Mouse (Mus musculus): Measurements from ENCODE around the gene Apol6.

Apol6 gene

DNA sequence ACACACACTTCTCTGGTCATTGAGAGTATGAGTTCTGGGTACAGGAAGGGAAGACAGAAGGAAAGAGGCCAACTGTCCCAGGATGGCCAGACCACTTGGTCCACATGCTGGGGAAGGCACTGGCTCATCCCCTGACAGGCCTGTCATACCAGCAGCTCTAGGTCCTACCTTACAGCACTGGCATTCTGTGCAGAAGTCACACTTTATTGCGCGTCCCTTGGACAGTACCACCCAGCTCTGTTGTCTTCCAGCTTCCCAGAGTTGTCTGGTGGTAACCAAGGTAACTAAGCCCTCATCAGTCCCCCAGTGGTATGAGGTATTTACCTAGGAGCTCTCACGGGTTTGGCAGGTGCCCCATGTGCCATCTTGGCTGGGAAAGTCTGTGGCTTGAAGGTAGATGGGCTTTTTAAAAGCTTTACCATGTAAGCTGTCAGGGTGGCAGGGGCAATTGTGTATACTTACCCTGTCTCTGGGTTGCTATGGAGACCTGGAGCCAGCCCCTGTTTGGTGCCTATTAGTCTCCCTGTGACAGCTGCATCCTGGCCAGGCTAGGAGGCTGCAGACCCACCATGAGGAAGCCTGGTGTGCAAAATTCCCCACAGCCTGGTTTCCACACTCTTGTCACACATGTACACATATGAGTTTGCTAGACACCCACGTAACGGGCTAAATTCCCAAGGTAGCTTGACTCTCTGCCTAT is 18.5 kb upstream of the Apol6 start:
- no peak for TF ChIP-seq POU5F1 (IDR thresholded peaks at IDR 0.05; ENCODE audit: borderline replicate concordance, low read length)
- TF ChIP-seq NANOG (IDR thresholded peaks at IDR 0.05; ENCODE audit: borderline replicate concordance, low read length), result no peak
- no peak for TF ChIP-seq CTCF (conservative IDR thresholded peaks at IDR 0.05; ENCODE audit: low read length)
- H3K27me3 ChIP-seq (ENCODE audit: insufficient read depth, low read length), result no peaks in the 10 kb centered on the region
- H3K4me3 ChIP-seq (replicated peaks; ENCODE audit: low read length), result no peak overlapping the region
- no peaks in the 10 kb centered on the region for H3K9me3 ChIP-seq (ENCODE audit: low read length)
- no peaks in the 10 kb centered on the region for H3K36me3 ChIP-seq (ENCODE audit: insufficient read depth, low read length)
- H3K4me1 ChIP-seq (replicated peaks; ENCODE audit: low read depth, low read length), result peaks cover 12% of the 10 kb centered on the region; the same call in 1 of the 2 replicates

DNA sequence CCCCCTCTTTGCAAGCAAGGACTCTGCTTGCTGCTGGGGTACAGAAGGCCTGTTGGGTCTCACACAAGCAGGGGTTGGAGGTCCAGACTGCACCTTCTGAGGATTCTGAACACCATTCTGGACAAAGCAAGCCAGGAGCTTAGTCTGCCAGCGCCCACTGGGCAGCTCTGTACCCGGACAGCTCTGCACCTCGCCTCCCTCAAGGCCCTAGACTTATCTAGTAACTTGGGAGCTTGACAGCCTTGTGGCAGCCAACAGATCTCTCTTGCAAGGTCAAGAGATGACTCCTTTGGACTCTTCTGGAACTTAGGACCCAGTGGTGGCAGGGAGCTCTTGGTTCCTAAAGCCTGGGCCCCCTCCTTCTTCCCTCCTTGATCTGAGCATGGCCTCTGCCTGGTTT is 17.4 kb upstream of the Apol6 start:
- Histone ChIP-seq H3K9me3 (ENCODE audit: low read length) (no peaks in the 10 kb centered on the region), H3K4me1 (replicated peaks; ENCODE audit: low read depth, low read length) (0 out of 2 replicates have a peak, but pooled peaks cover 5% of the 10 kb centered on the region), H3K27me3 (ENCODE audit: insufficient read depth, low read length) (no peaks in the 10 kb centered on the region), H3K36me3 (ENCODE audit: insufficient read depth, low read length) (no peaks in the 10 kb centered on the region), H3K4me3 (replicated peaks; ENCODE audit: low read length) (no peak overlapping the region)
- no peak for TF ChIP-seq NANOG (IDR thresholded peaks at IDR 0.05; ENCODE audit: borderline replicate concordance, low read length)

DNA sequence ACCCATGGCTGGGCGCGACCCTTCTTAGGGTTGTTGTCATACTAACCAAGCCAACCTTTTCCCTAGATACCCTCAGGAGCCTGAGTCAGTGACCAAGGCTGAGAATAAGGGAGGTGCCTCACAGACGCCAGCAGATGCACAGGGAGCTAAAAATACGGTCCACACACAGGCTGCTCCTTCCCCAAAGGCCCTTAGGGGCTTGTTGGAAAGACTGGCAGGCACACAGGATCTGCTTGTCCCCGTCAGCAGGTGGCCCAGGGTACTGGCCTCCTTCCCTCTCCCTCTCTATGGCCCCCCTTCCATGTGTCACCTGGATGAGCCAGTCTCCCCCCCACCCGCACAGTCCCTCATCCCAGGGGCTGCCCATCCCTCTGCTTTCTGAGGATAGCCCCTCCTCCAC is 16.9 kb upstream of the Apol6 start:
- no peaks in the 10 kb centered on the region for H3K36me3 ChIP-seq (ENCODE audit: insufficient read depth, low read length)
- no peaks in the 10 kb centered on the region for H3K27me3 ChIP-seq (ENCODE audit: insufficient read depth, low read length)
- no peak for TF ChIP-seq NANOG (IDR thresholded peaks at IDR 0.05; ENCODE audit: borderline replicate concordance, low read length)
- TF ChIP-seq CTCF (conservative IDR thresholded peaks at IDR 0.05; ENCODE audit: low read length), result no peak
- no peak for TF ChIP-seq POU5F1 (IDR thresholded peaks at IDR 0.05; ENCODE audit: borderline replicate concordance, low read length)
- H3K9me3 ChIP-seq (ENCODE audit: low read length), result no peaks in the 10 kb centered on the region
- no peak overlapping the region for H3K4me3 ChIP-seq (replicated peaks; ENCODE audit: low read length)
- H3K4me1 ChIP-seq (replicated peaks; ENCODE audit: low read depth, low read length), result 0 out of 2 replicates have a peak, but pooled peaks cover 5% of the 10 kb centered on the region

DNA sequence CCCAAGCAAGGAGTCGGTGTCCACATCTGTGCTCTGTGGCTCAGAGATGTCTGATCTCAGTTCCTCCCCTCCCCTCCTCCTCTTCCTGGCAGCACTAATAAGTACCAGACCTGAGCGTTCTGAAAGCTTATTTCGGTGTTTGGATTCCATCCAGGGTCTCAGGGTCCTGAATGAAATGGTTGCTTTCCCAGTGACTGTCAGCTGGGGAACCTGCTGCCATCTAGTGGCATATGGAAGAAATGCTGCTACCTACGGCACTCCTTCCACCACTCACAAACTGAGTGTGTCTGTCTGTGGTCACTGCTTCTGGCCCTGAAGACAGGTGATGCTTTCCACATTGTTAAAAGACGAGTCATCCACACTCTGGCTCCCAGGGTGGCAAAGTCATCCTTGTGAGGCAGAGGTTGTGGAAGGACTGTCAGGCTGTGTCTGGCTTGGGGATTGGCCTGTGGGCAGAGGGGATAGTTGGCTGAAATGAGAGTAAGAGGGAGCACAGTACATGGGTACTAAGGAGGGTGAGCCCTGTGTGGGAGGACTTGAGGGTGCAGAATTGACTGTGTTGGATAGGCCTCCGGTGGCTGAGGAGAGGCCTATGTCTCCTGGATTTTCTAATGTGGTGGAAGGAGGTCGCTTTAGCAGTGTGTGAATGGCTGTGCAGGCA is 15.1 kb upstream of the Apol6 start:
- Histone ChIP-seq H3K27me3 (ENCODE audit: insufficient read depth, low read length) (no peaks in the 10 kb centered on the region), H3K9me3 (ENCODE audit: low read length) (no peaks in the 10 kb centered on the region), H3K4me3 (replicated peaks; ENCODE audit: low read length) (no peak overlapping the region), H3K4me1 (replicated peaks; ENCODE audit: low read depth, low read length) (peaks cover 12% of the 10 kb centered on the region), H3K36me3 (ENCODE audit: insufficient read depth, low read length) (no peaks in the 10 kb centered on the region)
- TF ChIP-seq POU5F1 (IDR thresholded peaks at IDR 0.05; ENCODE audit: borderline replicate concordance, low read length), result no peak
- peak; percentile 96 for TF ChIP-seq CTCF (conservative IDR thresholded peaks at IDR 0.05; ENCODE audit: low read length)

DNA sequence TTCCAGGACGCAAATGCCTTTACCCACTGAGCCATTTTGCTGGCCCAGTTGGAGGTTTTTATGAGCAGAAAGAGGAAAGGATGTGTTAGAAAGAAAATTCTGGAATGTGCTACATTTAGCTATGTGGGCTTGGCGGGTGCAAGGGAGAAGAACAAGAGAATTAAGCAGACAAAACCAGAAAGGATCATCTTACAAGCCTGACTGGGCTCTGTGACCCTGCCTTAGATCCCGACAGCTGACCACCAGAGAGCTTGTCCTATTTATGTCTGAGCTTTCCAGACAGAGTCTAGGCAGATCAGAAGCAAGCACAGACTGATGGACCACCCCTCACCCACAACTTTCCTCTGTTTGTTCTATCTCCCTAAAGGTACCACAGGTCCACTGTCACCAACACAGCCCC is 13.3 kb upstream of the Apol6 start:
- no peaks in the 10 kb centered on the region for H3K36me3 ChIP-seq (ENCODE audit: insufficient read depth, low read length)
- no peak overlapping the region for H3K4me3 ChIP-seq (replicated peaks; ENCODE audit: low read length)
- no peaks in the 10 kb centered on the region for H3K27me3 ChIP-seq (ENCODE audit: insufficient read depth, low read length)
- H3K9me3 ChIP-seq (ENCODE audit: low read length), result no peaks in the 10 kb centered on the region
- TF ChIP-seq POU5F1 (IDR thresholded peaks at IDR 0.05; ENCODE audit: borderline replicate concordance, low read length), result no peak
- no peak for TF ChIP-seq CTCF (conservative IDR thresholded peaks at IDR 0.05; ENCODE audit: low read length)
- no peak for TF ChIP-seq NANOG (IDR thresholded peaks at IDR 0.05; ENCODE audit: borderline replicate concordance, low read length)
- H3K4me1 ChIP-seq (replicated peaks; ENCODE audit: low read depth, low read length), result peaks cover 30% of the 10 kb centered on the region

DNA sequence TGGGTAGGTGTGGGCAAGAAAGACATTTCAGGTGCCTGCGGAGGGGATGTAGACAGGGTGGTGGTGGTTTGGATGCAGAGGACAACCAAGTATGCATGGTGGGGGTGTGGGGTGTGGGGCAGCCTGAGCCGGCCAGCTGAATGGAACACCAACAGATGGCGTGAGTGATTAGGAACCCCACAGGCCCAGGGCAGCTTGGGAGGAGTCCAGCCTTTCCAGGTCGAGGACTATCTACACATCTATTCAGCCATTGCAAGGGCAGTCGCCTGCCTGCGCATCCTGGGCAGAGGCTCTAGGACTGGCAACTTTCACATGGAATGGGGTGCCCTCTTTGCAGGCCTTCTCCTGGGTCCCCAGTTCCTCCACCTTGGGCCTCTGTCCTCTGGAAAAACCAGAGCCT is 10.0 kb upstream of the Apol6 start:
- Histone ChIP-seq H3K27me3 (ENCODE audit: insufficient read depth, low read length) (no peaks in the 10 kb centered on the region), H3K4me1 (replicated peaks; ENCODE audit: low read depth, low read length) (peaks cover 54% of the 10 kb centered on the region), H3K4me3 (replicated peaks; ENCODE audit: low read length) (0 out of 2 replicates have a peak overlapping the region, but pooled peaks have one; percentile 13), H3K9me3 (ENCODE audit: low read length) (no peaks in the 10 kb centered on the region), H3K36me3 (ENCODE audit: insufficient read depth, low read length) (no peaks in the 10 kb centered on the region)
- no peak for TF ChIP-seq CTCF (conservative IDR thresholded peaks at IDR 0.05; ENCODE audit: low read length)
- no peak for TF ChIP-seq POU5F1 (IDR thresholded peaks at IDR 0.05; ENCODE audit: borderline replicate concordance, low read length)
- no peak for TF ChIP-seq NANOG (IDR thresholded peaks at IDR 0.05; ENCODE audit: borderline replicate concordance, low read length)

DNA sequence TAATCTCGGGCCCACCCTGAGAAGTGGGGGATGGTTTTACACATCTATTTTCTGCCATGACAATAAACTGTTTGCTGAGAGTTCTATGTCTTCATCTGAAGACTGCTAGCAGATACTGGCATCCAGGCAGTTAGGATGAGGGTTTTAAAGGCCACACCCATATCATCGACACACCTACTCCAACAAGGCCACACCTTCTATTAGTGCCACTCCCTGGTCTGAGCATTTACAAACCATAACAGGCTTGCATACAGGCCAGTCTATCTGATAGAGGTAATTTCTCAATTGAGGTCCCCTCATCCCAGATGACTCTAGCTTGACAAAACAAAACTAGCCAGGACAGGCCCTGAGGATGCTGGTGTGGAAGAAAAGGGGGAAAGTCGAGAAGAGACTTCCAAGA is 8.9 kb upstream of the Apol6 start:
- H3K4me1 ChIP-seq (replicated peaks; ENCODE audit: low read depth, low read length), result peaks cover 60% of the 10 kb centered on the region
- no peak overlapping the region for H3K4me3 ChIP-seq (replicated peaks; ENCODE audit: low read length)
- TF ChIP-seq CTCF (conservative IDR thresholded peaks at IDR 0.05; ENCODE audit: low read length) (no peak), NANOG (IDR thresholded peaks at IDR 0.05; ENCODE audit: borderline replicate concordance, low read length) (no peak), POU5F1 (IDR thresholded peaks at IDR 0.05; ENCODE audit: borderline replicate concordance, low read length) (no peak)
- H3K9me3 ChIP-seq (ENCODE audit: low read length), result no peaks in the 10 kb centered on the region
- no peaks in the 10 kb centered on the region for H3K27me3 ChIP-seq (ENCODE audit: insufficient read depth, low read length)
- no peaks in the 10 kb centered on the region for H3K36me3 ChIP-seq (ENCODE audit: insufficient read depth, low read length)

DNA sequence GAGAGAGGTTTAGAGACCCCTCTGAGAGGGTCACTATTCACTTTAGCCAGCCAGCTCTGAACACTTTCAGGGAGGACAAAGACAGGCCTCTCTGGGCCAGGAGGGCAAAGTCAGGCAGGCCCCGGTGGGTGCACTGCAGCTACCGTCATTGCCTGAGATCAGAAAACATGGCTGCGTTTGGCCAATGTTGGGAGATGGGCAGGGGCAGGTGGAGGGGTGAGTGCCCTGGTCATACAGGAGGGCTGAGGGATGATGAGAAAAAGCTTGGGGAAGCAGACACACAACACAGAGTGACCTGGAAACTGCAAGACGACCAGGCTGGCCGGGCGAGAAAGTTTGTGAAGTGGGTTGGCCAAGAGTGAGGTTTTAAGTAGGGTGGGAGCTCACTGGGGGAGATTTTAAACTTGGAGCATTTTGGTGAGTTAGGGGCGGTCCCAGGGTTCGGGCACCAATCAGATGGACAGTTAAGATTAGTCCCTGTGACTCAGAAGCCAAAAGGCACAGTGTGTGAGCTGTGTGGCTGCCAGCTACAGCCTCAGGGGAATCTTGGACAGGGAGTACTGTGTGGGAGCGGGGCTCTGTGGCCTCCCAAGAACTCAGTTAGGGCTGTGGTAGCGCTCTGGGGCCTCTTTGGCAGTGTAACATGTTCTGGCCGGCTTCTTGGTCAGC is 8.1 kb upstream of the Apol6 start:
- TF ChIP-seq CTCF (conservative IDR thresholded peaks at IDR 0.05; ENCODE audit: low read length) (no peak), POU5F1 (IDR thresholded peaks at IDR 0.05; ENCODE audit: borderline replicate concordance, low read length) (no peak), NANOG (IDR thresholded peaks at IDR 0.05; ENCODE audit: borderline replicate concordance, low read length) (no peak)
- H3K4me1 ChIP-seq (replicated peaks; ENCODE audit: low read depth, low read length), result peaks cover 60% of the 10 kb centered on the region
- no peaks in the 10 kb centered on the region for H3K27me3 ChIP-seq (ENCODE audit: insufficient read depth, low read length)
- H3K36me3 ChIP-seq (ENCODE audit: insufficient read depth, low read length), result no peaks in the 10 kb centered on the region
- no peaks in the 10 kb centered on the region for H3K9me3 ChIP-seq (ENCODE audit: low read length)
- H3K4me3 ChIP-seq (replicated peaks; ENCODE audit: low read length), result peak overlapping the region; percentile 49
